ENCODE assay signal across 12 mouse cellular contexts in the genomic region with DNA sequence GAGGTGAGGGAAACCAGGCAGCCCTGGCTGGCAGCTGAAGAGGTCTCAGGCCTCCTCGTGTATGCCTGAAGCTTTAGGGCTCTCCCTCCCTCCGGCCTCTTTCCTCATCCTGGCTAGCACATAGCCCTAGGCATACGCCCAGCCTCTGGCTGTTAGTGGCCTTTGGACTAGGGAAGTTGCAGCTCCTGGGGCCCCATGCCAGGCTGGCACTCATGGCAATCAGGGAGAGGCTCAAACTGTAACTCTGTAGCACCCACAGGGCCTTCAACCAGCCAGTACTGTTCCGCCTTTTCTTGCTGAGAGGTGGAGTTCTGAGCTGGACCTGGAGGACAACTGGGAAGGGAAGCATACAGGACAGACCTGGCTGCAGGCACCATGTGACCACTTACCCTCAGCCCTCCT. TPM values are rescaled to one million over a fixed set of nuclear protein-coding genes. Genes with fewer than 3 reads are reported as not detected.
A peak's percentile ranks its signal among the peaks of the same experiment; 100 is the strongest.
DNase-seq lines count a peak whose midpoint lies in the region; ATAC-seq lines count a peak whose summit lies in the region.
"Had no signal": no experiment of that assay in that cellular context is flagged by ENCODE, and none has a peak within 500 bp of the region (broad histone marks: within the 10 kb centered on the region; RNA-seq: fewer than 3 reads in every experiment).

No protein-coding gene starts in this region.

- WGBS in kidney, embryonic 14.5 days: 77% methylated on average over 4 of the region's 4 CpGs

- H3K36me3 ChIP-seq in kidney, embryonic 14.5 days (ENCODE audit: control insufficient read depth, insufficient read depth, low read length): no peaks in the 10 kb centered on the region
- H3K36me3 ChIP-seq: forebrain, embryonic 15.5 days; midbrain, embryonic 12.5 days had no signal

- no peak overlapping the region for H3K4me2 ChIP-seq in kidney, embryonic 14.5 days (replicated peaks; ENCODE audit: low read depth, low read length)
- H3K4me2 ChIP-seq: forebrain, embryonic 15.5 days; midbrain, embryonic 12.5 days had no signal

- no peak overlapping the region for H3K9ac ChIP-seq in kidney, embryonic 14.5 days (ENCODE audit: low read depth, low read length)
- H3K9ac ChIP-seq: forebrain, embryonic 15.5 days; midbrain, embryonic 12.5 days had no signal

- ATAC-seq in kidney, embryonic 14.5 days (ENCODE audit: low FRiP score, low TSS enrichment): no peak
- no peak for ATAC-seq in erythroblast, adult 5-6 weeks (replicated peaks; ENCODE audit: low FRiP score, poor library complexity, severe bottlenecking)
- ATAC-seq: forebrain, embryonic 15.5 days had no signal

- H3K27ac ChIP-seq in kidney, embryonic 14.5 days (ENCODE audit: low read depth, low read length): no peak overlapping the region
- H3K27ac ChIP-seq: forebrain, embryonic 15.5 days; midbrain, embryonic 12.5 days had no signal

- DNase-seq in kidney, adult 18-20 months: peak; percentile 84
- DNase-seq in adipocyte (ENCODE audit: low spot score): peak; percentile 98
- DNase-seq in gastrocnemius, postnatal 25 days: peak; percentile 92
- DNase-seq in kidney, postnatal 4 days: peak; percentile 39 to 66
- no peak for DNase-seq in left cerebral cortex, adult 11 months (ENCODE audit: low spot score)
- DNase-seq in right cerebral cortex, postnatal 14 days: no peak
- DNase-seq: cerebellum, adult 18-20 months had no signal

- peaks cover 3% of the 10 kb centered on the region; the same call in 1 of the 2 replicates for H3K9me3 ChIP-seq in kidney, embryonic 14.5 days (ENCODE audit: control insufficient read depth, low read length)
- H3K9me3 ChIP-seq: forebrain, embryonic 15.5 days had no signal

- no peaks in the 10 kb centered on the region for H3K4me1 ChIP-seq in kidney, embryonic 14.5 days (ENCODE audit: control insufficient read depth, insufficient read depth, low read length)
- H3K4me1 ChIP-seq: forebrain, embryonic 15.5 days; midbrain, embryonic 12.5 days had no signal

- H3K4me3 ChIP-seq in kidney, embryonic 14.5 days (ENCODE audit: low read length): no peak overlapping the region
- H3K4me3 ChIP-seq: forebrain, embryonic 15.5 days; midbrain, embryonic 12.5 days had no signal

- no peaks in the 10 kb centered on the region for H3K27me3 ChIP-seq in kidney, embryonic 14.5 days (ENCODE audit: control insufficient read depth, insufficient read depth, low read length)
- H3K27me3 ChIP-seq: CH12.LX; forebrain, embryonic 15.5 days; midbrain, embryonic 12.5 days had no signal

RNA-seq across cellular contexts. Expression of a gene that starts 19.5 kb away (rescaled TPM):
- 0.37 and 0.38 TPM in 2 replicates for polyA plus RNA-seq in kidney, embryonic 14.5 days (2014; fragmentation: Nextera tagmentation; extraction: Ambion mirVana)
- total RNA-seq in gastrocnemius, postnatal 25 days (2021): 1 to 10 TPM; 2.3 to 3.5 TPM
- total RNA-seq in erythroblast, adult 5-6 weeks (2015; ENCODE audit: low replicate concordance): 1.7 and 3.8 TPM in 2 replicates
- 2.4 and 2.6 TPM in 2 replicates for total RNA-seq in erythroblast, adult 5-6 weeks (2017; ENCODE audit: low replicate concordance)

Comparison
In these comparisons a context has a peak if more than half of its experiments do, and no peak if none do; other contexts are left out.
1. DNase-seq: peak in kidney, adult 18-20 months (single experiment), adipocyte (single experiment), gastrocnemius, postnatal 25 days (single experiment) and kidney, postnatal 4 days (2 of 2); none in left cerebral cortex, adult 11 months (single experiment) and right cerebral cortex, postnatal 14 days (single experiment).